Mouse (Mus musculus): ENCODE measurements around the gene Xpo6. TPM values are rescaled to one million over a fixed set of nuclear protein-coding genes. Genes with fewer than 3 reads are reported as not detected.

Gene Xpo6
- polyA plus RNA-seq, 1 experiment from 2014 or later = 60.8 TPM

DNA sequence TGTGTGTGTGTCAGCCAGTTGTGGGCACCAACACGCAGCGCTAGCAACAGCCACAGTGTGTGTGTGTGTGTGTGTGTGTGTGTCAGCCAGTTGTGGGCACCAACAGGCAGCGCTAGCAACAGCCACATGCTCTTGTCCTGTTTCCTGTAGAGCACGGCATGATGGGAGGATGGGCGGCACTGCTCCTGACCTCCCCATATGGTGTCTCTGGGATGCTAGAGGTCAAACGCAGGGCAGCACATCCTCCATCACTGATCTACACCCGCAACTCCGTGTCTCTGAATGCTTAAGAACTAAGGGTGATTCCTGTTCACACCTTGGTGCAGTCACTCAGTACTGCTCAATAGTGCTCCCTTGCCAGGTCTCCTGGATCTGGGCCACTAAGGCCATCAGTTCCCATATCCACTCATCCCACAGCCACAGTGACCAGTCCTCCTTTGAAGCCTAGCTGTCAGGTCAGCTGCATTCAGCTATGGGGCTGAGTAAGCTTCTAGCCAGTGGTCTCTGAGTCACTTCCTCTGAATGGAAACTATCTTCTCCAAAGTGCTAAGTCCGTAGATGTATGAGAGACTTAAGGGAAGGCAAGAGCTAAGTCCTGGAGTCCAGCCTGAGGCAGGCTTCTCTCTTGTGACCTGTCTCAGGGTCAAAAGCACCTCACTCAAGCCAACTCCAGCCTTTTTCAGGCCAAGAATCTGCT lies 102.9 kb downstream of the Xpo6 start:
- no peaks in the 10 kb centered on the region for H3K4me1 ChIP-seq (ENCODE audit: control insufficient read depth, insufficient read depth, low read length)
- DNase-seq (ENCODE audit: low spot score) = no peak
- H3K4me2 ChIP-seq (ENCODE audit: low read depth, low read length) = no peak overlapping the region
- no peak overlapping the region for H3K4me3 ChIP-seq (ENCODE audit: low read depth, low read length)
- no peak overlapping the region for H3K27ac ChIP-seq (replicated peaks; ENCODE audit: low read depth, low read length)
- WGBS = 72% methylated on average over 7 of the region's 9 CpGs
- ATAC-seq (replicated peaks; ENCODE audit: insufficient number of reproducible peaks, low FRiP score, low TSS enrichment, low read depth) = no peak
- no peaks in the 10 kb centered on the region for H3K9me3 ChIP-seq (replicated peaks; ENCODE audit: control insufficient read depth, low read length)
- H3K36me3 ChIP-seq (replicated peaks; ENCODE audit: control insufficient read depth, insufficient read depth, low read depth, low read length) = peaks cover 15% of the 10 kb centered on the region
- H3K27me3 ChIP-seq (ENCODE audit: control insufficient read depth, insufficient read depth, low read length) = no peaks in the 10 kb centered on the region
- H3K9ac ChIP-seq (replicated peaks; ENCODE audit: low read length) = no peak overlapping the region

DNA sequence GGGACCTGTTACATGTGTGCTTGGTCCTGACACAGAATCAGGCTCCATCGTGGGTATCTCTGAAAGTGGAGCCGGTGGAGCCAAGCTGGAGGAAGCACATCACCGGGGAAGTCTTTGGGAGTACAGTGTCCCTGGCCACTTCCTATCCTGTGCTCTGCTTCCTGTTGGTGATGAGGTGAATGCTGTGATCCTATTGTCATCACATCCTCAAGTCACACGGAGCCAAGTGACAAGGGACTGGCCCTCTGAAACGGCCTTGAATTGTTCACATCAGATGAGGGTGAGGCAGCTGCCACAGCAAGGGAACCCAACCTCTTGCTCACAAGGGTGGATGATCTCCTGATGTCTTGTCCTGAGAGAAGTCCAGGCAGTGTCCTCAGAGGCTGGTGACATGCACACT lies 103.7 kb downstream of the Xpo6 start:
- 87% methylated on average over 5 of the region's 5 CpGs for WGBS
- ATAC-seq (replicated peaks; ENCODE audit: insufficient number of reproducible peaks, low FRiP score, low TSS enrichment, low read depth) (no peak), DNase-seq (ENCODE audit: low spot score) (no peak)
- H3K4me1 ChIP-seq (ENCODE audit: control insufficient read depth, insufficient read depth, low read length) = no peaks in the 10 kb centered on the region
- H3K9ac ChIP-seq (replicated peaks; ENCODE audit: low read length) = no peak overlapping the region
- H3K9me3 ChIP-seq (replicated peaks; ENCODE audit: control insufficient read depth, low read length) = no peaks in the 10 kb centered on the region
- H3K4me2 ChIP-seq (ENCODE audit: low read depth, low read length) = no peak overlapping the region
- H3K4me3 ChIP-seq (ENCODE audit: low read depth, low read length) = no peak overlapping the region
- no peaks in the 10 kb centered on the region for H3K27me3 ChIP-seq (ENCODE audit: control insufficient read depth, insufficient read depth, low read length)
- H3K27ac ChIP-seq (replicated peaks; ENCODE audit: low read depth, low read length) = no peak overlapping the region
- H3K36me3 ChIP-seq (replicated peaks; ENCODE audit: control insufficient read depth, insufficient read depth, low read depth, low read length) = peaks cover 9% of the 10 kb centered on the region

DNA sequence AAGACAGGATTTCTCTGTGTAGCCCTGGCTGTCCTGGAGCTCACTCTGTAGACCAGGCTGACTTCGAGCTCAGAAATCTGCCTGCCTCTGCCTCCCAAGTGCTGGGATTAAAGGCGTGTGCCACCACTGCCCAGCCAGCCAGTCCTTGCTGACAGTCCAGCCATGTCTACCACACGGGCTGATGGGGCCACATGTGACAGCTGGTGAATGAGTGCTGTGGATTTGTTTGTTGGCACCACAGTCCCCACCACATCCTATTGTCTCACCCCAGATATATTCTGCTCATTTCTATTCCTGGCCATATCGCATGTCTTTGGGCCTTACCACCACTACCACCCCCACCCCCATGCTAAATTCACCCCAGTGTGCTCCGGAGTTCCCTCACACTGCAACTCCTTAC lies 105.6 kb downstream of the Xpo6 start:
- no peak for DNase-seq (ENCODE audit: low spot score)
- Histone ChIP-seq H3K9me3 (replicated peaks; ENCODE audit: control insufficient read depth, low read length) (no peaks in the 10 kb centered on the region), H3K27ac (replicated peaks; ENCODE audit: low read depth, low read length) (no peak overlapping the region), H3K4me2 (ENCODE audit: low read depth, low read length) (no peak overlapping the region), H3K9ac (replicated peaks; ENCODE audit: low read length) (no peak overlapping the region), H3K4me1 (ENCODE audit: control insufficient read depth, insufficient read depth, low read length) (no peaks in the 10 kb centered on the region), H3K27me3 (ENCODE audit: control insufficient read depth, insufficient read depth, low read length) (no peaks in the 10 kb centered on the region), H3K36me3 (replicated peaks; ENCODE audit: control insufficient read depth, insufficient read depth, low read depth, low read length) (peaks cover 3% of the 10 kb centered on the region), H3K4me3 (ENCODE audit: low read depth, low read length) (no peak overlapping the region)
- WGBS = 91% methylated on average over 5 of the region's 5 CpGs
- ATAC-seq (replicated peaks; ENCODE audit: insufficient number of reproducible peaks, low FRiP score, low TSS enrichment, low read depth) = no peak

DNA sequence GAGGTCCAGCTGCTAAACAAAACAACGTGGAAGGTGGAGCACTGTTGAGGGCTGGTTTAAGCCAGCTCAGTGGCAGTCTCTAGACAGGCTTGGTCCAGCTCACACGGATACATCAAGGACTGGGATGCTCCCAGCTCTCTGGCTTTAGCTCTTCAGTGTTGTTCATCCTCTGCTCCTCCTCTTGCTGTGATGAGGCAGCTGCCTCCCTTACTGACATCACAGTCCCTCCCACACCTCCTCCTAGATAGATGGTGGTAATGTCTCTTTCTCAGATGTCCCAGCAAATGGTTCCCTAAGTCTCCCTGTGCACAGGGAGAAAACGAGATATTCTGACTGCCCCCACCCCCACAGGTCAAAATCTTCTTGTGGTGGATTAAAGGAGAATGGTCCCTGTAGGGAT lies 107.1 kb downstream of the Xpo6 start:
- ATAC-seq (replicated peaks; ENCODE audit: insufficient number of reproducible peaks, low FRiP score, low TSS enrichment, low read depth) = no peak
- Histone ChIP-seq H3K4me3 (ENCODE audit: low read depth, low read length) (no peak overlapping the region), H3K36me3 (replicated peaks; ENCODE audit: control insufficient read depth, insufficient read depth, low read depth, low read length) (no peaks in the 10 kb centered on the region), H3K27ac (replicated peaks; ENCODE audit: low read depth, low read length) (no peak overlapping the region), H3K4me1 (ENCODE audit: control insufficient read depth, insufficient read depth, low read length) (no peaks in the 10 kb centered on the region), H3K4me2 (ENCODE audit: low read depth, low read length) (no peak overlapping the region), H3K9ac (replicated peaks; ENCODE audit: low read length) (no peak overlapping the region), H3K9me3 (replicated peaks; ENCODE audit: control insufficient read depth, low read length) (no peaks in the 10 kb centered on the region), H3K27me3 (ENCODE audit: control insufficient read depth, insufficient read depth, low read length) (no peaks in the 10 kb centered on the region)
- DNase-seq (ENCODE audit: low spot score) = no peak
- WGBS = 45% methylated on average over 3 of the region's 3 CpGs

DNA sequence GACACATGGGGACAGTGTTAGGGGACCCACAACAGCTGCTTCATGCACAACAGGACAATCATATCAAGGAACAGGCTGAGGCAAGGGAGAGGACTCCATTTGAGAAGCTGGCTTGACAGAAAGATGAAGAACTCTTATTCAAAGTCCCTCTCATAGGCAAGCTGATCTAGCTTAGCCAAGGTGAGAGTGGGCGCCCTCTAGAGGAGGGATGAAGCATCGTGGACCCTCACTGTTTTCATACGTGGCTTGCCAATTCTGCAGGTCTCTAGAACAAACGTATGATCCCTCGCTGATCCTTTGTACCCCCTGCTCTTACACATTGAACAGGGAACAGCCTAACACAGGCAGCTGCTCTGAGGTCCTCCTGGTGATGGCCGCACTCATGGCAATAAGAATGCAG lies 110.5 kb downstream of the Xpo6 start:
- Histone ChIP-seq H3K9ac (replicated peaks; ENCODE audit: low read length) (no peak overlapping the region), H3K36me3 (replicated peaks; ENCODE audit: control insufficient read depth, insufficient read depth, low read depth, low read length) (no peaks in the 10 kb centered on the region), H3K4me3 (ENCODE audit: low read depth, low read length) (no peak overlapping the region), H3K27me3 (ENCODE audit: control insufficient read depth, insufficient read depth, low read length) (0 out of 2 replicates have a peak, but pooled peaks cover 2% of the 10 kb centered on the region), H3K9me3 (replicated peaks; ENCODE audit: control insufficient read depth, low read length) (no peaks in the 10 kb centered on the region), H3K4me2 (ENCODE audit: low read depth, low read length) (no peak overlapping the region), H3K4me1 (ENCODE audit: control insufficient read depth, insufficient read depth, low read length) (no peaks in the 10 kb centered on the region), H3K27ac (replicated peaks; ENCODE audit: low read depth, low read length) (no peak overlapping the region)
- DNase-seq (ENCODE audit: low spot score) (peak; percentile 86), ATAC-seq (replicated peaks; ENCODE audit: insufficient number of reproducible peaks, low FRiP score, low TSS enrichment, low read depth) (no peak)
- WGBS = 19% methylated on average over 6 of the region's 6 CpGs

DNA sequence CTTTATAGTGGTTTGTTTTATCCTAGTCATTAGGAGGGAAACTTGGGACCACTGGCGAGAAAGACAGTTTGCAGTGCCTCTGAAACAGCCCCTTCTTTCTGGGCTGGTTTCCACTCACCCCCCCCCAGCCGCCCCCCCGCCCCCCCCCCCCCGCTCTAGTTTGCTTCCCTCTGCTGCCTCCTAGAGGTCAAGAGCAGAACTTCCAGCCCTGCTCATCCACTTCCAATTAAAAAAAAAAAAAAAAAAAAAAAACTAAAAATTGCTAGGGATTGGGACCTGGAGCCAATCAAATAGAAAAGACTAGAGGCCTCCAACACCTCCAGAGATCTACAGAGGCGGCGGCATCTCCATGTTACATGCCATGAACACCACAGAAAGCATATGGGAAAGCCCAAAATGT lies 112.1 kb downstream of the Xpo6 start:
- Histone ChIP-seq H3K4me3 (ENCODE audit: low read depth, low read length) (no peak overlapping the region), H3K9me3 (replicated peaks; ENCODE audit: control insufficient read depth, low read length) (no peaks in the 10 kb centered on the region), H3K27me3 (ENCODE audit: control insufficient read depth, insufficient read depth, low read length) (peaks cover 12% of the 10 kb centered on the region), H3K36me3 (replicated peaks; ENCODE audit: control insufficient read depth, insufficient read depth, low read depth, low read length) (no peaks in the 10 kb centered on the region), H3K4me2 (ENCODE audit: low read depth, low read length) (no peak overlapping the region), H3K9ac (replicated peaks; ENCODE audit: low read length) (no peak overlapping the region), H3K27ac (replicated peaks; ENCODE audit: low read depth, low read length) (no peak overlapping the region), H3K4me1 (ENCODE audit: control insufficient read depth, insufficient read depth, low read length) (no peaks in the 10 kb centered on the region)
- WGBS = 23% methylated on average over 4 of the region's 6 CpGs
- DNase-seq (ENCODE audit: low spot score) = peak; percentile 53
- ATAC-seq (replicated peaks; ENCODE audit: insufficient number of reproducible peaks, low FRiP score, low TSS enrichment, low read depth) = no peak

DNA sequence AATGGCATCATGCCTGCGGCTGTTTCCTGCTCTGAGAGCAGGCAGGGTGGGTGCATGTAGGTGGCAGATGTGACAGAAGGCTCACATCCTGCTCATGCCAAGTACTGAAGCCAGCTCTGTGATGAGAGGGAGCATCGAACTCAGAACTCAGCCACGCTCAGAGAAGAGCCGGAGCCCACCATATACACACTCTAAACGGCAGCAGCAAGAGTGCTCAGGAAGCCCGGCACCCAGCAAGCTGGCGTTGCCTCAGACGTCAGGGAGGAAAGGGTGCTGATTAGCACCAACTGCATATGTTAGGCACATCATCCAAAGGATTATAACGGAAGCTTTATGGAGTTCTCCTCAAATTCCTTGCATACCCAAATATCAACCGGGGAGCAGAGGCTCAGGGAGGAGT lies 112.7 kb downstream of the Xpo6 start:
- Histone ChIP-seq H3K27me3 (ENCODE audit: control insufficient read depth, insufficient read depth, low read length) (peaks cover 17% of the 10 kb centered on the region), H3K4me3 (ENCODE audit: low read depth, low read length) (no peak overlapping the region), H3K9me3 (replicated peaks; ENCODE audit: control insufficient read depth, low read length) (no peaks in the 10 kb centered on the region), H3K9ac (replicated peaks; ENCODE audit: low read length) (no peak overlapping the region), H3K4me2 (ENCODE audit: low read depth, low read length) (no peak overlapping the region), H3K4me1 (ENCODE audit: control insufficient read depth, insufficient read depth, low read length) (0 out of 2 replicates have a peak, but pooled peaks cover under 1% of the 10 kb centered on the region), H3K27ac (replicated peaks; ENCODE audit: low read depth, low read length) (no peak overlapping the region), H3K36me3 (replicated peaks; ENCODE audit: control insufficient read depth, insufficient read depth, low read depth, low read length) (no peaks in the 10 kb centered on the region)
- WGBS = 72% methylated on average over 10 of the region's 10 CpGs
- DNase-seq (ENCODE audit: low spot score) = no peak
- ATAC-seq (replicated peaks; ENCODE audit: insufficient number of reproducible peaks, low FRiP score, low TSS enrichment, low read depth) = no peak

DNA sequence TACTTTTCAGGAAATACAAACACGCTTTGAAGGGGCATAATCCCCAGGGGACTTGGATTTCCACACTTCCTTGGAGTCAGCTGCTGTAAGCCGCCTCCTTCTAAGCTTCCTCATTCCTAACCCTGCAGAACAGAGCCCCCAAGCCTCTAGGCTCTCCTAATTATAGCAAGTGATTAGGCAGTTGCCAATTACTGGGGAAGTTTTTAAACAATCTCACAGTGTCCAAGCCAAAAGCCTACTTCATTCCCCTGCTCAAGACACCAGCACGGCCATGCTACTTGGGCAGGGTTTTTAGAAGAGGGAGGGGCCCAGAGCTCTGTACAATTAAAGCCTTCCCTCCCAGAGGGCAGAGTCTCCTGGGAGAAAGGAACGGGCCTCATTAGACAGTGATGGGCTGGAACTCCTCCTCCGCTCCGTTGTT lies 114.0 kb downstream of the Xpo6 start:
- ATAC-seq (replicated peaks; ENCODE audit: insufficient number of reproducible peaks, low FRiP score, low TSS enrichment, low read depth) = no peak
- WGBS = 22% methylated on average over 6 of the region's 6 CpGs

More for the DNA sequence above, 114.0 kb downstream of the Xpo6 start:
- no peak overlapping the region for H3K4me3 ChIP-seq (ENCODE audit: low read depth, low read length)
- no peak overlapping the region for H3K27ac ChIP-seq (replicated peaks; ENCODE audit: low read depth, low read length)
- peak; percentile 50 for DNase-seq (ENCODE audit: low spot score)
- peaks cover 30% of the 10 kb centered on the region for H3K27me3 ChIP-seq (ENCODE audit: control insufficient read depth, insufficient read depth, low read length)
- H3K9me3 ChIP-seq (replicated peaks; ENCODE audit: control insufficient read depth, low read length) = no peaks in the 10 kb centered on the region
- H3K4me2 ChIP-seq (ENCODE audit: low read depth, low read length) = no peak overlapping the region
- H3K4me1 ChIP-seq (ENCODE audit: control insufficient read depth, insufficient read depth, low read length) = peaks cover 6% of the 10 kb centered on the region; the same call in 1 of the 2 replicates
- no peak overlapping the region for H3K9ac ChIP-seq (replicated peaks; ENCODE audit: low read length)
- no peaks in the 10 kb centered on the region for H3K36me3 ChIP-seq (replicated peaks; ENCODE audit: control insufficient read depth, insufficient read depth, low read depth, low read length)
